Mouse (Mus musculus) ES-Bruce4 (cell line): Measurements from ENCODE around the gene Nubp1. TPM values are rescaled to one million over a fixed set of nuclear protein-coding genes. Genes with fewer than 3 reads are reported as not detected.

Experiments used
- H3K27ac ChIP-seq: 2 replicates; pipeline ENCODE4 v1.5.1; 2012; ENCODE audit warnings: low read length, inconsistent platforms; ENCODE audit not compliant: insufficient read depth
- H3K27me3 ChIP-seq: 2 replicates; pipeline ENCODE4 v1.6.1; 2012; ENCODE audit warnings: mild to moderate bottlenecking, low read length, inconsistent platforms; ENCODE audit not compliant: control insufficient read depth, poor library complexity, insufficient read depth, severe bottlenecking
- H3K36me3 ChIP-seq: 2 replicates; pipeline ENCODE4 v1.6.1; 2012; ENCODE audit warnings: inconsistent platforms, mild to moderate bottlenecking, low read length, moderate library complexity; ENCODE audit not compliant: control insufficient read depth, poor library complexity, insufficient read depth, severe bottlenecking
- H3K4me1 ChIP-seq: one replicate; pipeline ENCODE4 v1.8.1; 2011; ENCODE audit warnings: low read length; ENCODE audit not compliant: control insufficient read depth, insufficient read depth
- H3K4me3 ChIP-seq: 2 replicates; pipeline ENCODE4 v1.5.1; 2011; ENCODE audit warnings: low read depth, mild to moderate bottlenecking, low read length
- H3K9ac ChIP-seq: 2 replicates; pipeline ENCODE4 v1.6.1; 2012; ENCODE audit warnings: low read depth, mild to moderate bottlenecking, inconsistent platforms; ENCODE audit not compliant: poor library complexity, severe bottlenecking
- H3K9me3 ChIP-seq: replicated peaks from 2 replicates; pipeline ENCODE4 v1.6.1; 2012; ENCODE audit warnings: mild to moderate bottlenecking, low read length, inconsistent platforms; ENCODE audit not compliant: control insufficient read depth, poor library complexity, insufficient read depth, severe bottlenecking
- CTCF ChIP-seq: IDR thresholded peaks from one replicate; pipeline ENCODE4 v1.8.1; 2011; ENCODE audit warnings: low read depth, low read length
- EP300 ChIP-seq: IDR thresholded peaks from 2 replicates; pipeline ENCODE4 v1.6.1; 2011; ENCODE audit warnings: low read depth, low read length; ENCODE audit not compliant: insufficient read depth
- POLR2A ChIP-seq: IDR thresholded peaks from one replicate; pipeline ENCODE4 v1.8.1; 2011; ENCODE audit warnings: low read length; ENCODE audit not compliant: insufficient read depth
- polyA plus RNA-seq: library from polyadenylated mRNA; stranded (reverse); fragments of >200 nt; gene quantifications from 2 replicates; pipeline ENCODE4 v1.2.4, GENCODE M21; 2011; ENCODE audit warnings: low read depth; ENCODE audit not compliant: missing spikeins, insufficient read depth, insufficient read length

The Nubp1 gene
- polyA plus RNA-seq, 1 experiment: 25.7 TPM

GRCm38 (mm10) chr16:10453872-10454582 lies 42.3 kb downstream of the Nubp1 start:
- Histone ChIP-seq H3K9me3 (no peaks in the 10 kb centered on the region), H3K36me3 (no peaks in the 10 kb centered on the region), H3K27ac (no peak overlapping the region), H3K9ac (no peak overlapping the region), H3K27me3 (no peaks in the 10 kb centered on the region), H3K4me3 (no peak overlapping the region), H3K4me1 (no peaks in the 10 kb centered on the region)
- TF ChIP-seq POLR2A (no peak), EP300 (no peak), CTCF (no peak)

GRCm38 (mm10) chr16:10454583-10454974 lies 42.8 kb downstream of the Nubp1 start:
- no peaks in the 10 kb centered on the region for H3K9me3 ChIP-seq
- no peaks in the 10 kb centered on the region for H3K4me1 ChIP-seq
- TF ChIP-seq POLR2A (no peak), CTCF (no peak), EP300 (no peak)
- H3K4me3 ChIP-seq: no peak overlapping the region
- no peak overlapping the region for H3K27ac ChIP-seq
- no peaks in the 10 kb centered on the region for H3K36me3 ChIP-seq
- no peak overlapping the region for H3K9ac ChIP-seq
- H3K27me3 ChIP-seq: no peaks in the 10 kb centered on the region

GRCm38 (mm10) chr16:10460188-10460587 lies 48.4 kb downstream of the Nubp1 start:
- TF ChIP-seq POLR2A: no peak
- TF ChIP-seq CTCF: no peak
- no peak for TF ChIP-seq EP300
- Histone ChIP-seq H3K9ac (no peak overlapping the region), H3K4me1 (peaks cover 6% of the 10 kb centered on the region)

GRCm38 (mm10) chr16:10461178-10461577 lies 49.4 kb downstream of the Nubp1 start:
- Histone ChIP-seq H3K9ac (no peak overlapping the region), H3K36me3 (no peaks in the 10 kb centered on the region), H3K4me1 (peaks cover 6% of the 10 kb centered on the region), H3K27me3 (no peaks in the 10 kb centered on the region), H3K4me3 (no peak overlapping the region), H3K9me3 (no peaks in the 10 kb centered on the region), H3K27ac (no peak overlapping the region)
- no peak for TF ChIP-seq EP300
- no peak for TF ChIP-seq CTCF
- no peak for TF ChIP-seq POLR2A

More at GRCm38 (mm10) chr16:10460188-10460587, 48.4 kb downstream of the Nubp1 start:
- Histone ChIP-seq H3K9me3 (no peaks in the 10 kb centered on the region), H3K27me3 (no peaks in the 10 kb centered on the region), H3K4me3 (no peak overlapping the region), H3K27ac (no peak overlapping the region), H3K36me3 (no peaks in the 10 kb centered on the region)

- Histone ChIP-seq H3K9me3 (no peaks in the 10 kb centered on the region), H3K4me3 (no peak overlapping the region), H3K36me3 (no peaks in the 10 kb centered on the region), H3K27ac (no peak overlapping the region), H3K27me3 (no peaks in the 10 kb centered on the region), H3K4me1 (peaks cover 6% of the 10 kb centered on the region), H3K9ac (no peak overlapping the region)
- TF ChIP-seq EP300: 0 out of 2 replicates have a peak, but pooled peaks have one; percentile 3
- TF ChIP-seq POLR2A: no peak
These were observed 53.4 kb downstream of the Nubp1 start for GRCm38 (mm10) chr16:10465011-10465681.
